Mouse (Mus musculus): ENCODE data around the gene Susd3.

Susd3 gene

DNA sequence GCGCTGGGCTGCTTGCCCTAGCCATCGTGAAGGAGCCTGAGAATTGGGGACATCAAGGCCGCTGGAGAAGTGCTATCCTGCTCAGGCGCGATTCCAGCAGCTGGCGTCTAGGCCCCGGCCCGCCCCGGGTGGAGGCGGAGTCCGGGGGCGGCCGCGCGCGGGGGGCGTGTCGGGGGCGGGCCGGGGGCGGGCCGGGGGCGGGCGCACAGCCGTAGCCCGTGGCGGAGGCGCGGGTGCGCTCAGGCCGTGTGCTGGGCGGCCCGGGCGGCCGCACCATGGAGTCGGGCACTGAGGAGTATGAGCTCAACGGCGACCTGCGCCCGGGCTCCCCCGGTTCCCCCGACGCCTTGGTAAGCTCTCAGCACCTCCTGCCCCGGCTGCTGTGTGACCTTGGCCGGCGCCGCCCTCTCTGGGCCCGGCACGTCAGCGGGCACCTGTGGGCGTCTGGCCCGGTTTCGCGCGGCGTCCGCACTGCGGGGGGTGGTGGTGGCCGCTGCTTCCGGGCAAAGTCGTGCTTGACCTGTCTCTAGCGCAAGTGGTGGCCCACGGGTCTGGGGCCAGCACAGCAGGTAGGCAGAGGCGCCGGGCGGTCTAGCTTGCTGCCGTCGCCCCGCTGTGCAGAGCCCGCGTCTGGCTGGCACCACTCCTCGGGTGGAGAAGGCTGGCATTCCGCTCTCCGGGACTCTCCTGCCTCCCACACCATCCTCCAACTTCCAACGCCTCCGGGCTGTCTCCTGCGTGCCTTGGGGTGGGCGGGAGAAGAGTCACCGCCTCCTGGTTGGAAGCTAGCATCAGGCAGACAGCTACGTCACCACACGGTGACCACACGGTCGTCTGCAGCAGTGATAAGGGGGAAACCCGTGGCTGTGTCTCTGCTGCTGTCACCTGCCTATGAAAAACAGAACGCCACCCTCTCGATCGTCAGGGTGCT lies 61.0 kb downstream of the Susd3 start, which contains the start of gene Ninj1:
Gene Ninj1, plus strand, starts transcription at position 198 of the 931 bp plus-strand sequence.
- DNase-seq (ENCODE audit: low read depth) = peak; percentile 89

DNA sequence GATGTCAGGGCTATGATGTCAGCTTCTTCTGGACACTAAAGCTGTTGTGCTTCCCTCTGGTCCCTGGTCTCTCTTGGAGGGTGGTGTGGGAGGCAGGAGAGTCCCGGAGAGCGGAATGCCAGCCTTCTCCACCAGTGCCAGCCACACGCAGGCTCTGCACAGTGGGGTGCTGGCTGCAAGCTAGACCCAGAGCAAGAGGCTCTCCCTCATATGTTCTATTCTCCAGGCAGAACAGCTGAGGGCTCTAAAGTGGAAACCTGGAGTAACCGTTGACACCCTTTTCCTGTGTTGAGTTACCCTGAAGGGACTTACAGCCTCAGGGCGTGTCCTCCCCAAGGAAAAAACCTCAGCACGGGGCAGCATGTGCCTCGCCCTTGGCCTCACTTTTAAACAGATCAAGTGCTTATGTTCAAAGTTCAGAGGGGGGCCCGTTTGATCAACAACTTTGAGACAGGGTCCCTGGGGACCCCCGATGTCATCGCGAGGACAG lies 61.7 kb downstream of the Susd3 start:
- no peak for DNase-seq (ENCODE audit: low read depth)

DNA sequence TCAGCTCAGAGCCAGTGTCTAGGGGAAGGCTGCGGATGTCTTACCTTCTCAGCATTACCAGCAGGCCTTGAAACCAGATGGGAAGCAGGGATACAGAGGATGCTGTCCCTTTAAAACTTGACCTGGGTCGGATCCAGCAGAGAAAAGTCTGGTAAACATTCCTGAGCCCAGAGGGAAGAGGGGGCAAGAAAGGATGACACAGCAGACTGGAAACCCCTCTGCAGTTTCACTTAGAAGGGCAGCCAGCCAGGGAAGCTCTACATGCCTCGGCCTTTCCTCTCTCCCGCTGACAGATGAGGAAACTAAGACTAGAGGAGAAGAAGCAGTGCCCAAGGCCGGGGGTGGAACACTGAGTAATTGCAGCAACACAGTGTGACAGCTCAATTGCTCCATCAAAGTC lies 64.9 kb downstream of the Susd3 start:
- DNase-seq (ENCODE audit: low read depth) = no peak

DNA sequence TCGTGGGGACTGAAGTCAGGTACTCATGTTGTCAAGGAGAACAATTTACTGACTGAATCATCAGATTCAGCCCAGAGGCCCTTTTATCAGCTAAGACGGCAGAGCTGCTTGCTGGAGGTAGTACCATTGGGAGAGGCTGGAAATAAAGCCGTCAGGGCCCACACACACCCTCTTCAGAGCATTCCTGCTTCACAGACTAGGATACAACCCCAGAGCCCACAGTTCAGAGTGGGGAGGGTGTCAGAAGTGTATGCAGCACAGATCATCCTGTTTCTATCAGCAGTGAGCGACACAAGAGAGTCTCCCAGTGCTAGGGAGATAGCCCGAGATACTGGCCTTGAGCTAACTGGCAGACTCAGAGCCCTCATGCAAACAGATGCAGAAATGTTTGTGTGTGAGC lies 65.3 kb downstream of the Susd3 start:
- no peak for DNase-seq (ENCODE audit: low read depth)

DNA sequence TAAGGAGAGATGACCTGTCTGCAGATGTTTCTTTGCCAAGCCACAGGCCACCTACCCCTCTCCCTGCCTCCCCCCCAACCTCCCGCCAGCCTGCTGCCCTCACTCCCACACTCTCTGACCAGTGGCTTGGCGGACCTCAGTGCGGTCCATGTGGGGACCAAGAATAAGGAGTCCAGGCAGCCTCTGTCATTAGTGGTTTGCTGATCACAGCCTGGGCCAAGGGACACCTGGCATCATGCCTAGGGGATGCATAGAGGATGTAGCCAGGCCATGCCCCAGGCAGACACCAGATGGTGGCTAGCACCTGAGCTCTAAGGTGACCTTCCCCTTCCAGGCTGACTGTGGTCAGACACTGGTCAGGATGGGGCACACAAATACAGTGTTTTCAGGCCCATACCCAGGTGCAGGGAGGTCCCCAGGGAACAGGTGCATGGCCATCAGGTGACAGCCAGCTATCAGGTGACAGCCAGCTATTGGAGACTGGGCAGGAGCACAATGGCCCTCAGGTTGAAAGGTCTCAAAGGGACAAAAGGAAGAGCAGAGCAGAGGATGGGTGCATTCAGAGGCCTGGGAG lies 67.0 kb downstream of the Susd3 start:
- no peak for DNase-seq (ENCODE audit: low read depth)

DNA sequence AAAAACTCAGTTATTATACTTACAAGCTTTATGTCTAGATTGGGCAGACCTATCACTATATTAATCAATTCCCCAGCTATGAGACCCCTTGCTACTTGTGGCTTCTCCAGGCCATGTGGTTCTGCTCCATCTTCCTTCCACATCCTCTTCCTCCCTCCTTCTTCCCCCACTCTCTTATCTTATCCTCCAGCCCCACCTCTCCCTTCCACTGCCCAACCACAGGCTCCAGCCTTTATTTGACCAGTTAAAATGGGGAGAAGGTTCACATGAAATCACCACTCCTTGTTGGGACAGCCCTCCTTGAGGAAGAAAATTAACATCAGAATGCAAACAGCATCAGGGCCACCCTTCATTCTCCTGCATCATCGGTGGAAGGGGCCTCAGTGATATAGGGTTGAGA lies 67.8 kb downstream of the Susd3 start:
- no peak for DNase-seq (ENCODE audit: low read depth)

All from naive thymus-derived CD4-positive, alpha-beta T cell, adult 2 months (primary cell).